Mouse (Mus musculus) hindbrain, embryonic 12.5 days (tissue): ENCODE measurements at regions not wholly inside any gene's neighbourhood (a gene's known extent, or its start where the extent isn't known, plus 50 kb on each side); places are given as distances from the start of the nearest gene placed in this dataset.

Source experiments
- ATAC-seq: fragments of 200-750 bp; cut with Nextera tagmentation; 2 replicates; pipeline ENCODE4 v1.8.0; 2017; ENCODE audit warnings: moderate TSS enrichment; ENCODE audit not compliant: low FRiP score
- H3K27ac ChIP-seq: fragments of 300-500 bp; sonication (generic); 2 replicates; pipeline ENCODE4 v1.5.1; 2016; ENCODE audit warnings: mild to moderate bottlenecking
- H3K27me3 ChIP-seq: fragments of 300-500 bp; sonication (generic); 2 replicates; pipeline ENCODE4 v1.6.1; 2016; ENCODE audit warnings: mild to moderate bottlenecking
- H3K36me3 ChIP-seq: fragments of 300-500 bp; sonication (generic); 2 replicates; pipeline ENCODE4 v1.6.1; 2016; ENCODE audit warnings: mild to moderate bottlenecking
- H3K4me1 ChIP-seq: fragments of 300-500 bp; sonication (generic); 2 replicates; pipeline ENCODE4 v1.6.1; 2016
- H3K4me2 ChIP-seq: fragments of 300-500 bp; sonication (generic); replicated peaks from 2 replicates; pipeline ENCODE4 v1.6.1; 2016; ENCODE audit warnings: mild to moderate bottlenecking
- H3K4me3 ChIP-seq: fragments of 300-500 bp; sonication (generic); 2 replicates; pipeline ENCODE4 v1.5.1; 2016; ENCODE audit warnings: mild to moderate bottlenecking
- H3K9ac ChIP-seq: fragments of 300-500 bp; sonication (generic); 2 replicates; pipeline ENCODE4 v1.6.1; 2016; ENCODE audit warnings: mild to moderate bottlenecking, moderate library complexity
- H3K9me3 ChIP-seq: fragments of 300-500 bp; sonication (generic); replicated peaks from 2 replicates; pipeline ENCODE4 v1.6.1; 2016; ENCODE audit warnings: mild to moderate bottlenecking
- WGBS: fragments of 180-500 bp; shearing (Covaris S2); methylation state at CpG from one replicate; pipeline ENCODE4 v1.1.7; 2016; 5-methylcytosine and 5-hydroxymethylcytosine counted together

- no peak overlapping the region for H3K9ac ChIP-seq
- no peaks in the 10 kb centered on the region for H3K4me1 ChIP-seq
- no peaks in the 10 kb centered on the region for H3K36me3 ChIP-seq
- no peak for ATAC-seq
- WGBS, result 54% methylated on average over 2 of the region's 2 CpGs
- H3K4me3 ChIP-seq, result no peak overlapping the region
- no peak overlapping the region for H3K27ac ChIP-seq
- H3K9me3 ChIP-seq, result no peaks in the 10 kb centered on the region
- H3K27me3 ChIP-seq, result no peaks in the 10 kb centered on the region; the same call in 1 of the 2 replicates
- H3K4me2 ChIP-seq, result no peak overlapping the region
Measured at GRCm38 (mm10) chr10:111579481-111579880, 73.4 kb downstream of the Phlda1 start.

- Histone ChIP-seq H3K27me3 (no peaks in the 10 kb centered on the region; the same call in 1 of the 2 replicates), H3K9ac (no peak overlapping the region), H3K4me3 (no peak overlapping the region), H3K4me1 (no peaks in the 10 kb centered on the region), H3K27ac (no peak overlapping the region), H3K36me3 (no peaks in the 10 kb centered on the region), H3K9me3 (no peaks in the 10 kb centered on the region), H3K4me2 (no peak overlapping the region)
- 72% methylated on average over 11 of the region's 11 CpGs for WGBS
- ATAC-seq, result no peak
Measured at GRCm38 (mm10) chr10:111580401-111581100, 74.5 kb downstream of the Phlda1 start.

GRCm38 (mm10) chr10:111581847-111582246 lies 75.8 kb downstream of the Phlda1 start:
- Histone ChIP-seq H3K4me3 (no peak overlapping the region), H3K9ac (no peak overlapping the region), H3K4me1 (no peaks in the 10 kb centered on the region), H3K9me3 (no peaks in the 10 kb centered on the region), H3K36me3 (no peaks in the 10 kb centered on the region), H3K4me2 (no peak overlapping the region), H3K27ac (no peak overlapping the region), H3K27me3 (no peaks in the 10 kb centered on the region; the same call in 1 of the 2 replicates)
- no peak for ATAC-seq
- WGBS, result 80% methylated on average over 3 of the region's 3 CpGs

GRCm38 (mm10) chr10:111582321-111583123 lies 76.4 kb downstream of the Phlda1 start:
- no peaks in the 10 kb centered on the region for H3K36me3 ChIP-seq
- H3K9me3 ChIP-seq, result no peaks in the 10 kb centered on the region
- H3K4me2 ChIP-seq, result no peak overlapping the region
- ATAC-seq, result no peak
- no peak overlapping the region for H3K9ac ChIP-seq
- H3K4me3 ChIP-seq, result no peak overlapping the region
- H3K27ac ChIP-seq, result no peak overlapping the region
- WGBS, result 78% methylated on average over 14 of the region's 14 CpGs
- no peaks in the 10 kb centered on the region; the same call in 1 of the 2 replicates for H3K27me3 ChIP-seq
- no peaks in the 10 kb centered on the region for H3K4me1 ChIP-seq

DNA sequence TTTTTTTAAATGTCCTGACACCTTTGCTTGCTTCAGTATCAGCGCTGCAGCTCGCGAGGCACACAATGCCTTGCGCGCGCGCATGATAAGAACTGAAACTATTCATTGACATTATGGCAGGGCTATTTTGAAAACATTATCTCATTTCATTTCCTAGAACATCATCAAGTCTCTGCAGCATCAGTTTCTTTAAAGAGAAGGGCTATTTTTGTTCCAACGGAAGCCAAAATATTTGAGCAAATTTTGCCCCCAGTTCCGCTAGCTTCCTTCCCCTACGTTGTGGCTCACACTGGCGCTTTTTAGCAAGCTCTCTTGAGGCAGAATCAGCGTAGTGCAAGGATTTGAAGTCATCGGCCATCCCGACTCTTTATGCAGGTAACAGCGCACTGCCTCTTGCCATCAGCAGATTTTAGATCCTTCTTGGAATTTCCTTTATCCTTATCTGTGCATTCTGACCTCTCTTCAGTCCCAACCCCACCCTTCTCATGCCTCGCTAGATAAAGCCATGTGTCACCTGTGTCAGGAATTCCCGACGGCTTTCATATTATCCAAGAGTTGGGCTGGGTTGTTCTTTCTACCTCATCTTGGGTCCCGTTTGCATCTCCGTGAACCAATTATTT lies 77.1 kb downstream of the Phlda1 start:
- WGBS, result 94% methylated on average over 20 of the region's 20 CpGs
- Histone ChIP-seq H3K4me1 (peaks cover 4% of the 10 kb centered on the region; the same call in 1 of the 2 replicates), H3K27ac (no peak overlapping the region), H3K4me2 (no peak overlapping the region), H3K36me3 (no peaks in the 10 kb centered on the region), H3K4me3 (no peak overlapping the region), H3K9ac (no peak overlapping the region), H3K9me3 (no peaks in the 10 kb centered on the region), H3K27me3 (no peaks in the 10 kb centered on the region; the same call in 1 of the 2 replicates)
- ATAC-seq, result no peak

- H3K36me3 ChIP-seq, result no peaks in the 10 kb centered on the region
- ATAC-seq, result no peak
- H3K4me3 ChIP-seq, result no peak overlapping the region
- no peak overlapping the region for H3K9ac ChIP-seq
- peaks cover 5% of the 10 kb centered on the region; the same call in 1 of the 2 replicates for H3K4me1 ChIP-seq
- H3K27ac ChIP-seq, result no peak overlapping the region
- no peak overlapping the region for H3K4me2 ChIP-seq
- no peaks in the 10 kb centered on the region; the same call in 1 of the 2 replicates for H3K27me3 ChIP-seq
- no peaks in the 10 kb centered on the region for H3K9me3 ChIP-seq
- 92% methylated on average over 5 of the region's 5 CpGs for WGBS
Measured at GRCm38 (mm10) chr10:111583744-111584152, 77.7 kb downstream of the Phlda1 start.

DNA sequence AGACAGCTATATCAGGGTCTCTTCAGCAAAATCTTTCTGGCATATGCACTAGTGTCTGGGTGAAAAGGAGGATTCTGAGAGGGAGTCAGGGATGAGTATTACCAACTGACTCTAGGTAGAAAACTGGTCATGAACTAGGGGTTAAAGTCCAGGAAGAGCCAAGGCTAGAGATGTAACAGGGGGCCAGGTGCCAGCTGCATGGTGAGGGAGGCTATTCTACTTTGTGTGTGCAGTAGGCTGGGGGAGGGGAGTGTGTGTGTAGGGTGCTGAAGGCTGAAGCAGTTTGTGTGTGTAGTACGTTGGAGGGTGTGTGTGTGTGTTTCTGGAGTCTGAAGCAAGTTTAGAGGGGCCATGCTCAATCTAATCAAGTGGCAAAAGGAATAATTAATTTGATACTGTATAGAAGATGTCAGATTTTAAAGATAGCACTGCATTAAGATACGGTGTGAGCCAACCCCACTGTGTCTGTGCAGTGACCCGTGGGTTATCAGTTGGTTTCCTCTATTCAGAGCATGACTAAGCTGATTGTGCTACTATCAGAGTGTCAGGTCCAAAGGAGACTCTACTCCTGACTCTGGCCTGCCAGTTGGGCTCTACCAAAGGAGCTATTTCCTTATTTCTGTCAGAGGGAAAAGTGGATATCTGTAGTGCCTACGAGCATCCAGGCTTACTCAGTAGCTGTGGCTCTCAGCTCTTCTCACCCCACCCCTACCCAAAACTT lies 82.0 kb downstream of the Phlda1 start:
- no peak overlapping the region for H3K4me3 ChIP-seq
- no peak overlapping the region for H3K4me2 ChIP-seq
- no peaks in the 10 kb centered on the region for H3K36me3 ChIP-seq
- H3K27ac ChIP-seq, result no peak overlapping the region
- H3K27me3 ChIP-seq, result no peaks in the 10 kb centered on the region
- H3K4me1 ChIP-seq, result peaks cover 5% of the 10 kb centered on the region; the same call in 1 of the 2 replicates
- H3K9ac ChIP-seq, result no peak overlapping the region
- 36% methylated on average over 4 of the region's 4 CpGs for WGBS
- no peaks in the 10 kb centered on the region for H3K9me3 ChIP-seq
- ATAC-seq, result no peak

DNA sequence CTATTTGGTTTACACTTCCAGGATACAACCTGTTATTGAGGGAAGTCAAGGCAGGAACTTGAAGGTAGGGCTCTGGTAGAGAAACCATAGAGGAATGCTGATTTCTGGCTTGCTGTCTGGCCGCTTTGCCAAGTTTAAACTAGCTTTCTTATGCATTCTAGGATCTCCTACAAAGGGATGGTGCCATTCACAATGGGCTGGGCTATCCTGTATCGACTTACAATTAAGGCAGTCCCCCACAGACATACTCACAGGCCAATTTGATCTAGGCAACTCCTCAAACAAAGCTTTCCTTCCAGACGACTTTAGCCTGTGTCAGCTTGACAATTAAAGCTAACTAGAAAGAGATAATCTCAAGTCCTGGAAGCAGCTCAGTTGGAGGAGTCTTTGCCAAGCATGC lies 83.1 kb downstream of the Phlda1 start:
- Histone ChIP-seq H3K4me1 (peaks cover 5% of the 10 kb centered on the region; the same call in 1 of the 2 replicates), H3K27me3 (no peaks in the 10 kb centered on the region), H3K9me3 (no peaks in the 10 kb centered on the region), H3K4me3 (no peak overlapping the region), H3K4me2 (no peak overlapping the region), H3K9ac (no peak overlapping the region), H3K36me3 (no peaks in the 10 kb centered on the region), H3K27ac (no peak overlapping the region)
- WGBS, result 63% methylated on average over 3 of the region's 3 CpGs
- ATAC-seq, result no peak

GRCm38 (mm10) chr10:111592416-111593149 lies 86.5 kb downstream of the Phlda1 start:
- ATAC-seq, result no peak
- no peaks in the 10 kb centered on the region for H3K9me3 ChIP-seq
- 47% methylated on average over 2 of the region's 2 CpGs for WGBS
- H3K9ac ChIP-seq, result no peak overlapping the region
- H3K27me3 ChIP-seq, result no peaks in the 10 kb centered on the region
- no peak overlapping the region for H3K4me2 ChIP-seq
- H3K36me3 ChIP-seq, result no peaks in the 10 kb centered on the region
- no peak overlapping the region for H3K27ac ChIP-seq
- peaks cover 13% of the 10 kb centered on the region for H3K4me1 ChIP-seq
- H3K4me3 ChIP-seq, result no peak overlapping the region

DNA sequence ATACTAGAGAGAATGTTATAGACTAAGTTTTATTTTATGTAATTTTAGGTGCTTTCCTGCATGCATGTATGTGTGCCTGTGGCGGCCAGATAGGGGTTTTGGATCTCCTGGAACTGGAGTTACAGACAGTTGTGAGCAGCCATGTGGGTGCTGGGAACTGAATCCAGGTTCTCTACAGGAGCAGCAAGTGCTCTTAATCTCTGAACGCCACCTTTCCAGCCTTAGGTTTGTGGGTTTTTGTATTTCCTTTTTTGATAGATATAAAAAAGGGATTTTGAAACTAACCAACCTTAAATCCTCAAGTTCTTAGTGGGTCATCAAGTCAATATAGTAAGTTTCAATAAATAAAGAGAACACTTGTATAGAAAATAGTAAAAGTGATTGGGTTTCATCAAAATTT lies 87.2 kb downstream of the Phlda1 start:
- H3K9ac ChIP-seq, result no peak overlapping the region
- no peak overlapping the region for H3K4me3 ChIP-seq
- H3K27me3 ChIP-seq, result no peaks in the 10 kb centered on the region
- H3K4me2 ChIP-seq, result no peak overlapping the region
- ATAC-seq, result no peak
- no peak overlapping the region for H3K27ac ChIP-seq
- 98% methylated on average over 2 of the region's 2 CpGs for WGBS
- peaks cover 8% of the 10 kb centered on the region for H3K4me1 ChIP-seq
- no peaks in the 10 kb centered on the region for H3K36me3 ChIP-seq
- H3K9me3 ChIP-seq, result no peaks in the 10 kb centered on the region

DNA sequence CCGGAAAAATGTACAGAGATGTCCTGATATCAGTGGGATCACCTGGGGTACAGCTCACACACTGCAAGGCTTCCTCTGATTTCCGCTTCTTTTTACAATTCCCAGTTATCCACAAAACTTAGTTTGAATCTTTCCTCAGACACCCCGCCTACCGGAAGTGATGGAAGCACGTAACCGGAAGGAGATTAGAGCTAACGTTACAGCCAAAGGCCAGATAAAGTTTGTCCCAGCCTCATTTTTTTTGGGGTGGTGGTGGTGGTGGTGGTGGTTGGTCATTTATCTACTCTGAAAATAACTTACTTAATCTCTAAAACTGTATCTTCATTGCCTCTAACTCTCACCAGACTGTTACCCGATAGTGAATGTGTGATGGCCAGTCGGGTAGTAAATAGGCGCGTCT lies 88.1 kb downstream of the Phlda1 start:
- Histone ChIP-seq H3K27me3 (no peaks in the 10 kb centered on the region), H3K4me3 (no peak overlapping the region), H3K9ac (no peak overlapping the region), H3K9me3 (no peaks in the 10 kb centered on the region), H3K4me2 (no peak overlapping the region), H3K36me3 (no peaks in the 10 kb centered on the region), H3K27ac (no peak overlapping the region), H3K4me1 (peaks cover 8% of the 10 kb centered on the region)
- no peak for ATAC-seq
- 93% methylated on average over 11 of the region's 11 CpGs for WGBS
